Mouse (Mus musculus) c-Kit-positive CD71-negative TER-119-negative erythroid progenitor cells, embryonic 14.5 days (primary cell): ENCODE measurements around the gene Ttc36.
A peak's percentile ranks its signal among the peaks of the same experiment; 100 is the strongest.
"Not testable (repeated sequence)": the region's sequence is repeated elsewhere in the genome, so short reads cannot be mapped to it uniquely, and the experiment has no call there.

Experiments
- DNase-seq: peaks from one replicate; pipeline ENCODE4 v3.0.0-alpha.2; 2013; ENCODE audit warnings: low read depth

Gene Ttc36

DNA sequence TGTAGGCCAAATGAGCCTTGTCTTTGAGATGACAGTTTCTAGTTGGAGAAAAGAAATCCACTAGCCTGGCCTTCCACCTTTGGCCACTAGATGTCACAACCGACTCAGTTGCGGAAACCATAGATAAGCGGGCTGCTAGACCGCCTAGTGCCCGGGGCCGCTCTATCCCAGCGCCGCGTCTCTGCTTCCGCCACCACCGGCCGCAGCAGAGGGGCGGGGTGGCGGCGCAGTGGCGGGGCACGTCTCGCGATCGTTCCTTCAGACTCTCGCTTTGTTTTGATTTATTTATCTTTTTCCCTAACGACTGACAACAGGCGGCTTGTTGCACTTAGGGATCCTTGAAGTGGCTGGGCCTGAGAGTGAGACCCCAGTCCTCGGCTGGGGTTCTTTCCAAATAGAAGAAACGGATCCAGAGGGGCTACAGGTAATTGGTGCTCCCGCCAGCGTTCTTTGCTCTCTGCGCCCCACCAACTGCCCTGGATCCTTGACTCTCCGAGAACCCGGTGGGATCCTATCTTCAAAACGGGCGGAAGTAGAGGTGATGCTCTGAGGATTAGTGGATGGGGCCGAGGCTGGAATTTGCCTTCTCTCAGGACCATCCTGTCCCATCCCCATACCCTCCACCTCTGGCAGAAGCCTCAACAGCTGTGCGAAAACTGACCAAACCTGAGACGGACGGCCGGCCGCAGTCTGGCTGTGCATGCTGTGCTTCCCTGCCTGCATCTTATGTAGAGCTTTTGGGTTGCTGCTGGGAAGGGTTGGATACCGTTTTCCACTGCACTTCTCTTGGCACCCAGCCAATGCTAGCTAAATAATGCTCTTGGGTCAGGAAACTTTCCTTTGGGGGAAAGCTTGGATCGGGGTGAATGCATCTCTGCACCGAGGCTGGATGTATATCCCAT is 29.9 kb downstream of the Ttc36 start:
- DNase-seq: peak; percentile 97

DNA sequence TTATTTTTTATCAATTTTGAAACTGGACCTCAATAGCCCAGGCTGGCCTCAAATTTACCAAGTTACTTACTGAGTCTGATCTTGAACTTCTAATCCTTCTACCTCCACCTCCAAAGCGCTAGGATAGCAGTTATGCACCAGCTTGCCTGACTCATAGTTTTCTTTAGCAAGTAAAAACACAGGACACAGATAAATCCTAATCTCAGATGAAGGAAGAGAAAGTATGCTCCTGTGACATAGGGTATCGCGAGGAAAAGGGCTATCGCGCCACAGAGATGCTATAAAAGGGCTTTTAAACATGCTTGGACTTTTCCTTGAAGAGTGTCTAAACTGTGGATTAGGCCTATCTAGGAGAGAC is 30.5 kb downstream of the Ttc36 start:
- no peak for DNase-seq

- no peak for DNase-seq
These were observed 31.5 kb downstream of the Ttc36 start for GRCm38 (mm10) chr9:44771376-44771775.

DNA sequence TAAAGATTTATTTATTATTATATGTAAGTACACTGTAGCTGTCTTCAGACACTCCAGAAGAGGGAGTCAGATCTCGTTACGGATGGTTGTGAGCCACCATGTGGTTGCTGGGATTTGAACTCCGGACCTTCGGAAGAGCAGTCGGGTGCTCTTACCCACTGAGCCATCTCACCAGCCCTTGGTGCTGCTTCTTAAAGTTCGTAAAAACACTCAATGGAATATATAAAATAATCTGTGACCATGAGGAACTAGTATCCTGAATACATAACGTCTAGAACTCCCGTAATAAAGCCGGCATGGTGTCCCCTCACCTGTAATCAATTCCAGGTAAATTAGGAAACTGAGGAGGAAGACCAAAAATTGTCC is 34.9 kb downstream of the Ttc36 start:
- not testable (repeated sequence) for DNase-seq

- peak; percentile 87 for DNase-seq
These were observed 35.5 kb downstream of the Ttc36 start, which contains the start of the genes Arcn1 and Ift46 for GRCm38 (mm10) chr9:44767101-44768028. Gene Arcn1, minus strand, starts transcription at chr9:44767845. Gene Ift46, plus strand, starts transcription at chr9:44767908.

- DNase-seq: no peak
These were observed 42.0 kb downstream of the Ttc36 start for GRCm38 (mm10) chr9:44760873-44761272.
